Mouse (Mus musculus): ENCODE measurements at regions not wholly inside any gene's neighbourhood (a gene's known extent, or its start where the extent isn't known, plus 50 kb on each side); places are given as distances from the start of the nearest gene placed in this dataset.

GRCm38 (mm10) chr14:61724942-61725341 is 117.7 kb downstream of the Kcnrg start:
- no peak for TF ChIP-seq CTCF (IDR thresholded peaks at IDR 0.05; ENCODE audit: low read depth, low read length)
- TF ChIP-seq TAL1 (conservative IDR thresholded peaks at IDR 0.05; ENCODE audit: low read depth, low read length): no peak
- TF ChIP-seq POLR2AphosphoS5 (IDR thresholded peaks at IDR 0.05; ENCODE audit: insufficient replicate concordance, low read depth, low read length): no peak
- no peak for TF ChIP-seq GATA1 (IDR thresholded peaks at IDR 0.05; ENCODE audit: borderline replicate concordance, low read length)

All from G1E (cell line).